Mouse (Mus musculus): ENCODE data around the gene Fanca.

DNA sequence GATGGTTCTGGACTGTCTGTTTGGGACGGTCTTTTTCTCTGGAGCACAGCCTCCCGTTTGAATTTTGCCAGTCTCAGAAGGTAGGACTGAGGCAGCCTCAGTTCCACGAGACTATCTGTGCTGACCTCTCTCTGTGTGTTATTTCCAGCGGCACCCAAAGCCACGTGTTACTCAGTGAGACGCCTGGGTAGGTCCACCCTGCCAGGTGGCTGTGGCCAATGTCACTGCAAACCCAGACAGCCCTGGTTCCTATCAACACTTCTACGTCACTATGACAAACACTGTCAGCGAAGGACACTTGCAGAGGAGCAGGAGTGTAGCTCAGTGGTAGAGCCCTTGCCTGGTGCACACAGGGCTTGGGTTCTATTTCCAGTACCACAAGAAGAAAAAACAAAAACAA, 26.7 kb downstream of the Fanca start:
- no peak for TF ChIP-seq USF1 (IDR thresholded peaks at IDR 0.05; ENCODE audit: low read depth)
- TF ChIP-seq CTCF (IDR thresholded peaks at IDR 0.05; ENCODE audit: control insufficient read depth, insufficient read depth, insufficient read length), result no peak
